Mouse (Mus musculus) urinary bladder, postnatal 36 days (tissue): ENCODE measurements at regions not wholly inside any gene's neighbourhood (a gene's known extent, or its start where the extent isn't known, plus 50 kb on each side); places are given as distances from the start of the nearest gene placed in this dataset.

Source experiments
- DNase-seq, 2 experiments: peaks; one replicate each; pipeline ENCODE4 v3.0.0; 2022; ENCODE audit warnings: low spot score in 2 of 2, mixed read lengths in 1 of 2

- no peak for DNase-seq
Measured at GRCm38 (mm10) chr15:96119240-96119639, 168.1 kb upstream of the Arid2 start.

DNA sequence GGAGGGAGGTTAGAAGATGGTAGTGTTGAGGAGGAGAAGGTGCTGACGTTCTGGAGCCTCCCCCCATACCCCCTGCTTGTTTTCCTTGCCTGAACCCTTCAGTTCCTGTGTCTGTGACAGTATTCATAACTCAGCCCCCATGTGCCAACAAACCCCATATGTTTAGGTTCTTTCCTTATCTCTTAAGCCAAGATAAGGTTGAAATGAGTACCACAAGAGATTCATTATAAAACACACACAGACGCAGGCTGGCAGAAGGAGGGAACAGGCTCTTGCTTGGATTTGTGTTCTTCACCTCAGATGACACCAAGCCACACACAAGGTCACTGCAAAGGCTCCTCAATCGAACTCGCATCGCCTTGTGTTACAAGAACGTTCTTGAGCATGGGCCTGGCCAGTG lies 162.9 kb upstream of the Arid2 start:
- no peak for DNase-seq

DNA sequence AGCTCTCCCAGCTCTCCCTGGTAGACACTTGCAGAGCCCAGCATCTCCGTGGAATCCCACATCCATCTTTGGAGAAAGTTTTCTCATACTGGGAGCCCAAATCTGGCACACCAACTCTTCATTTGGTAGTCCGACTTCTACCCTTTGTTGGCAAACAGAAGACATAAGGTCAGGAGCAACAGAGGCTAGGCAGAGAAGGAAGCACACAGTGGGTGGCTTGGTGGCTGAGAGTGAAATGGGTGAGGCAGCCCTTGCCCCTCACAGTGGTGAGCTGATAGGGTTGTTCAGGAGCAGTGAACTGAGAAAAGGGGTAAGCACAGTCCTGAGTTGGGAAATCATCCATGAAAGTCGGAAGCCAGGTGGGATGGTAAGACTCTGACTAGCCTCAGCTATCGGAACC lies 157.6 kb upstream of the Arid2 start:
- DNase-seq, result no peak

GRCm38 (mm10) chr15:96130531-96130930 lies 156.8 kb upstream of the Arid2 start:
- DNase-seq, result no peak

- DNase-seq, result no peak
Measured at GRCm38 (mm10) chr15:96131582-96132091, 155.7 kb upstream of the Arid2 start.

DNA sequence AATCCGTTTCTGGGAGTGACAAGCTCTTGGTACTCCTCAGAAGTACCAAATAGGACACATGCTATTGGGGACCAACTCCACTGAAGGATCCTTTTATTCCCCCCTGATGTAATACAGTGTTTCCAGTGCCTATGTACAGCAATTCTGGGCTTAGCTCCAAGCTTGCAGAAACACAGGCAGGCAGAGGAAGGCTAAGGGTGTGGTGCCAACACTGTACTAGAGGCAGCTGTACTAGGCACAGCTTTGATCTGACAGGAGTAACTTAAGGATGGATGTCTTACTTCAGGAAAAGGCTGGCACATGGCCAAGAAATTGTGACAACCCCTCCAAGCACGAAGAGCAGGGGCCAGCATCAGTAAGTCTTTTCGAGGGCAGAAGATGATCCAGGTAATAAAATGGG lies 154.7 kb upstream of the Arid2 start:
- DNase-seq, result no peak

- peak in 1 of 2 experiments; percentile 7 for DNase-seq
Measured at GRCm38 (mm10) chr15:96135250-96135731, 152.0 kb upstream of the Arid2 start.

- no peak for DNase-seq
Measured at GRCm38 (mm10) chr15:96135816-96136215, 151.5 kb upstream of the Arid2 start.

GRCm38 (mm10) chr15:96137534-96137933 lies 149.8 kb upstream of the Arid2 start:
- DNase-seq, result no peak

- DNase-seq, result no peak
Measured at GRCm38 (mm10) chr15:96137945-96138344, 149.4 kb upstream of the Arid2 start.

DNA sequence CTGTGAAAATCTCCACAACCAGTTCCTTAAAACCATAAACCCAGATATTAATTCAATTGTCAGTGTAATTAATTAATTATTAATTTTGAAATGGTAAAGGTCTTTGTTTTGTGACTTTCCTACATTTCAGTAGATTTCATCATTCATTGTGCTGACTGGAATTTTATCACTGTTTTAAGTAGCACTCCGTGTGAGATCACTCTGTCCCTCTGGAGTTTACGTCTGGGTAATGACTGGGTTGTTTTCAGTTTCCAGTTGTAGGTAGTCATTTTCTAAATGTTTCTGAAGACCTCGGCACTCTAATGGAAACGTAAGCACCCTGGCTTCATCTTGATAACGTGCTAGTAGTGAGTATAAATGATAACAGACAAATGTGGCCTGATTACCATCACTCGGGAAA lies 133.8 kb upstream of the Arid2 start:
- no peak for DNase-seq

GRCm38 (mm10) chr15:96158321-96158720 lies 129.0 kb upstream of the Arid2 start:
- DNase-seq, result no peak

- DNase-seq, result no peak
Measured at GRCm38 (mm10) chr15:96164771-96165431, 122.4 kb upstream of the Arid2 start.

DNA sequence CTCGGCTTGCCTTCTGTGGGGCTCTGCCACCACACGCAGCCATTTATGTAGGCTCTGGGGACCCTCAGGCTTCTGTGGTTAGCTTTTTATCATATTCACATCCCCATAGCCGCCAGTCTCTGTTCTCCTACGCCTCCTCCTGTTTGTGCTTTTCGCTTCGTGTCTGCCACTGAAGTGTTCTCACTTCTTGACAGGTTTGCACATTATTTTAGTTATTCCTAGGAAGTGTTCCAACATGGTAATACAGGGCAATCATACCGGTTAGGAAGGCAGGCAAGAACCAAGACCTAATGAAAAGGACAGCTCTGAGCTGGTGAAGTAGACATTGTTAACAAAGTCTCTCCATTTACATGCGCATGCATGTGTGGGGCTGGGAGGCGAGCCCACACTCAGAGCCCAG lies 120.1 kb upstream of the Arid2 start:
- DNase-seq, result no peak

- no peak for DNase-seq
Measured at GRCm38 (mm10) chr15:96169726-96170467, 117.4 kb upstream of the Arid2 start.

DNA sequence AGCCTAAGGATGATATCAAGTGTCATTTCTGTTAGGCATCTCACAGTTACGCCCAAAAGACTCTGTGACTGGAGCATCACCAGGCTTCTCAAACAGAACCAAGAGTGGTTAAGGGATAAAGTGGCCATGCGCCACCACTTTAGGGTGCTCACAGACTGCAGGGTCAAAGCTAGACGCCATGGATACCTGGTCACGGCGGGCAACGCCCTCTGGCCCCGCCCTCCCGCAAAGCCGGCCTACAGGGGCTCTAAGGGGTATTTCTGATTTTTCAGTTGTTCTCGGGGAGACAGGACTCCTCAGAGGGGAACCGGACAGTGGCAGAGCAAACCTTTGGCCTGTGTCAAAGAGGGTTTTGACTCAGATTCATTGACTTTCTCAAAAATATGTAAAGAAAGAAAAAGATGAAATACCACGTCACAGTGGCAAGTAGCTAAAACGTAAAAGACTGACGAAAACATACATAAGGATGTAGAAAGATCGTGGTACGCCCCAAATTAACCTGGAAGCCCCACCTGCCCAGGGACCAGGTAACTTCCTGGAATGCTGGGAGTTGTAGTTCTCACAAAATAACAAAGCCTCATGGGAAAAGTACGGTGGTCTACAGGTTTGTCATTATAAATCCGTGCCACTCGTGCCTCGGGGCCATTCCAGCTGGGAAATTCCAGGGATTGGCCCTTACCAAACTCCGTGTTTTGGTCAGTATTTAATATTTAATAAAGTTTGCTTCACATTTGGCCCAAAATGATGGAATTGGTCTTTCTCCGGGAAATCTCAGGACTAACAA lies 116.1 kb upstream of the Arid2 start:
- peak in 1 of 2 experiments; percentile 4 for DNase-seq

- no peak for DNase-seq
Measured at GRCm38 (mm10) chr15:96177911-96178310, 109.4 kb upstream of the Arid2 start.

GRCm38 (mm10) chr15:96178374-96179109 lies 108.8 kb upstream of the Arid2 start:
- no peak for DNase-seq

DNA sequence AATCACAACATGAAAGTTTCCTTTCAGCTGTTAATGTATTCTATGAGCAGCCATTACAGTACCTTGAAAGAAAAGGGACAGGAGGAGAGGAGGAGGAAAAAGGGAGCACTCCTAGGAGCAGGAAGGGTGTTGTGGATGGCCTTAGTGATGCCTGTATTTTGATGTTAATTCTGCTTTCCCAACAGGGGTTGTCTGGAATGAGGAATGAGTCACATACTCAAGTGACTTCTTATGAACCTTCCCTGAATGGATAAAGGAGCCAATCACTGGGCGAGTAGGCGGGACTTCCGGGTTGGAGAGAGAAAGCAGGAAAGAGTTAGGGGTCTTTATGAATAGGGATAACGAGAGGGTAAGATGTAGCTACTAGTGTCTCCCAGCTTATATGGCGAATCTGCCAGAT lies 107.8 kb upstream of the Arid2 start:
- DNase-seq, result no peak

- no peak for DNase-seq
Measured at GRCm38 (mm10) chr15:96180036-96180435, 107.3 kb upstream of the Arid2 start.

GRCm38 (mm10) chr15:96180977-96181376 lies 106.3 kb upstream of the Arid2 start:
- no peak for DNase-seq

DNA sequence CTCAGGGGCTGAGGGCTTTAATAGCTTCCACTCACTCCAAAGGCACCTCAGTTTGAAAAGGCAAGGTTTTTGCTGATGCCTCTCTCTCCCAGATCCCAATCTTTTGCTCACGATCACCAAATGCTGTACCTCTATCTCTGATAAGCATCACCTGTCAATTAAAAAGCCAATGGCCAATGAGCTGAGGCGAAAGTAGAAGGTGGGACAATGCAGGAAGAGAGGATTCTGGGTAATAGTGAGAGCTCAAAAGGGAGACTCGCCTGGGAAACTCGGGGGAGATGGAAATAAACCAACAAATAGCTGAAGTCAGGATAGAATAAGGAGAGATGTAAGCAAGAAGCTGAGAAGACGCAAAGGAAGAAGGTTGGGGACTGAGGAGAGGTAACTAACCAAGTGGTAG lies 105.0 kb upstream of the Arid2 start:
- no peak for DNase-seq
